Mouse (Mus musculus) gastrocnemius, postnatal 14 days (tissue): ENCODE measurements around the gene Fntb. TPM values are rescaled to one million over a fixed set of nuclear protein-coding genes. Genes with fewer than 3 reads are reported as not detected.
"Not testable (repeated sequence)": the region's sequence is repeated elsewhere in the genome, so short reads cannot be mapped to it uniquely, and the experiment has no call there.

Source experiments
- DNase-seq: peaks from one replicate; pipeline ENCODE4 v3.0.0; 2021; ENCODE audit warnings: mixed read lengths
- intact Hi-C: fragments of 180-260 bp; cut with DNase I; formaldehyde crosslinking; loops from one replicate; pipeline ENCODE4 v1.15.1; 2025; ENCODE audit warnings: low total_unique reads
- total RNA-seq, 2 experiments: library from RNA; stranded (reverse); gene quantifications; 2 replicates each; pipeline ENCODE4 v1.2.3; 2021

The Fntb gene
- total RNA-seq, 2 experiments from 2014 or later: 16.1 to 20.0 TPM

DNA sequence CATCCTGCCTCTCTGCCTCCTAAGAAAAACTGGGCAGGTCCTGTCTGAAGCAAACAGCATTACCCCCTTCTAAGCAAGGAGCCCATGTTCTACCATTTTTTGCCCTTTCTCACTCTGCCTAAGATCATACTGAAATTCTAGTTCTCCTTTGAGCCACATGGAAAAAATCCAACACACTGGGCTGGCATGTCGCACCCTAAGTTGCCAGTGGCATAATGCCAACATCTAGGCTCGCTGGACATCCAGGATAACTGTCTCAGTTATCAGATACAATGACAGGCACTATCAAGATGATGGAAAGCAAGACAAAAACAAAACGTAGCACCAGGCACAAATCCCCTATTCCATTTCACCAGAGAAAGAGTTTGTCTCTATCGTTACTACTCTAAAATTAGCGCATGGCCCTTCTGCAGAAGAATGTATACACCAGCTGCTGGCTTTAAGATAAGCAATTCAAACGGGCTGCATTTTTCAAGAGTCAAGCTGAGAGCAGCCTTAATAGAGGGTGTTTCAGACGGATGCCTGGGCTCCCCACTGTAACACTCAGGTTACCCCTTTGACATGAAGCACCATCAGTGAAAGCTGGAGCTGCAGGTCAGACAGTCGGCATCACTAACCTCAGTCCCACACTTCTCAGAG, 25.2 kb downstream of the Fntb start:
- DNase-seq: no peak
- intact Hi-C loops: no loop called here

DNA sequence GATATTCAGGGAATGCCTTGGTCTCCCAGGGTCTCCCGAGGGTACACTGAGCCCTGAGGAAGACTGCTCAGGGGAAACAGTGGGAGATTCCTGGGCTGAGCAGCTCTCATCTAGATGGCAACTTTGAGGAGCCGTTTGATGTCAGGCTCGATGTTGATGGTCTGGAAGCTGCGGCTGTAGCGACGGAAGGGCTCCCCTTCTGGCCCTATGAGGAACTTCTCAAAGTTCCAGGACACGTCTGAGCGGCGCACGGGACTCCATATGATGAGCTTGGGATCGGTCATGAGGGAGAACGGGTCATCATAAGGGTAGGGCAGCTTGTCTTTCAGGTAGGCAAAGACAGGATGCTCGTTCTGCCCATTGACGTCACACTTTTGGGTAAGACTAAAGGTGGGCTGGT, 27.2 kb downstream of the Fntb start:
- DNase-seq, intact Hi-C loops: not testable (repeated sequence)

DNA sequence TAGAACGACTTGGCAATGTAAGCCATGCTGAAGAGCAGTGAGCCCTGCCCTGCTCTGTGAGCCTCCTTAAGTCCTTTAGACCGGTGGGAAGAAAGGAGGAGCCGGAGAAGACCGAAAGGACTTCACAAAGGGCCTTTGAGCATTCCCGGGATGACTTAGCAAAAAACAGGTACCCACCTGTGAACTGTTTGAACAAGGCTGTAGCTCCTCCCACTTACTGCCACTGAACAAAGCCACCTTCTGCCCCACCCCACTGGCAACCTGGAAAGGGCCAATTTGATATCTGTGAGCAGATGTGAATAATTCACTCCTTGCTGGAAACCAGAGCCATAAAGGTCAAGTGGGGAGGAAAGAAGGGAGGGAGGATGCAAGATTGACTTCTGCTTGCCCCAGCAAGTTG, 30.0 kb downstream of the Fntb start, which contains the start of gene Gpx2:
Gene Gpx2, minus strand, starts transcription at position 205 of the 400 bp plus-strand sequence.
- intact Hi-C loops: no loop called here
- no peak for DNase-seq

- no peak for DNase-seq
- intact Hi-C loops: no loop called here
These were observed 31.6 kb downstream of the Fntb start for GRCm38 (mm10) chr12:76796938-76797539.

- no peak for DNase-seq
These were observed 32.8 kb downstream of the Fntb start for GRCm38 (mm10) chr12:76798008-76798720.

DNA sequence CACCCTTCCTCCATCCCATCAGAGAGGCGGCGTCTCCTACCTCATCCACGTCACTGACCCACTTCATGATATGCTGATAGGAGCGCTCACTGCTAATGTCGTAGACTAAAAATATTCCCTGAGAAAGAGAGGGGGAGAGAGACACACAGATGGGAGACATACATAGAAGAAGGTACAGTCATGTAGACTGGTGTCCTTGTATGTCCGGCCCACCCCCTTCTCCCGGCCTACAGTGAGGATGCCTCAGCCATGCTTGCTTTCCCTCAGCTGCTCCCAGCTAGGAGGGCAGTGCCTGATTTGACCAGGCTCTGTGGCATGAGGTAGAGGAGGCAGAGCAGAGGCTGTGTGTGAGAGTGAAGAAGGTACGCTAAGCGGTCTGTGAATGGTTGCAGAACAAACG, 37.6 kb downstream of the Fntb start:
- intact Hi-C loops: no loop called here
- DNase-seq: no peak

More at GRCm38 (mm10) chr12:76798008-76798720, 32.8 kb downstream of the Fntb start:
- intact Hi-C loops: no loop called here

DNA sequence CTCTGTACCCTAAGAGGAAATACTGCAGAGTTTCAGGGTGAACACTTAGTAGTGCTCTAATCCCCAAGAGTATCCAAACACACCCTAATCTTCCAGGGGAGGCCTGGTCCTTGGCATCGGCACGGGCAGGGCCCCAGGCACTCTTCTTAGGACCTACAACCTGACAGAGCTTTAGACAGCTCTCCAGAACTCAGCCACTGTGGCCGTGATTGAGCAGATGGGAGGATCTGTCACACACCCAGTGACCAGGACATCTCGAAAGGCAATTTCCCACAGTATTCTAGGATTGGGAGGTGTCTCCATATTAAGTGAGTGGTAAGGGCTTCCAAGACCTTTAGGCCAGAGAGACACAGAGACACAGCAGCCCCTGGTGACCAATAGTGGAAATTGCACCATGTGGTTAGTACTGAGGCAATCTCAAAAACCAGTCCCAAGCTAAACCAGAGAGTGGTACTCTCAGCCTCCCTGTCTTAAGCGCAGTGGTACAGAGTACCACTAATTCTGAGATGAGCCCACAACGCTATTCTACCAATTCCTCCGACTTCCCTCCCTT, 38.4 kb downstream of the Fntb start:
- peak; percentile 28 for DNase-seq

DNA sequence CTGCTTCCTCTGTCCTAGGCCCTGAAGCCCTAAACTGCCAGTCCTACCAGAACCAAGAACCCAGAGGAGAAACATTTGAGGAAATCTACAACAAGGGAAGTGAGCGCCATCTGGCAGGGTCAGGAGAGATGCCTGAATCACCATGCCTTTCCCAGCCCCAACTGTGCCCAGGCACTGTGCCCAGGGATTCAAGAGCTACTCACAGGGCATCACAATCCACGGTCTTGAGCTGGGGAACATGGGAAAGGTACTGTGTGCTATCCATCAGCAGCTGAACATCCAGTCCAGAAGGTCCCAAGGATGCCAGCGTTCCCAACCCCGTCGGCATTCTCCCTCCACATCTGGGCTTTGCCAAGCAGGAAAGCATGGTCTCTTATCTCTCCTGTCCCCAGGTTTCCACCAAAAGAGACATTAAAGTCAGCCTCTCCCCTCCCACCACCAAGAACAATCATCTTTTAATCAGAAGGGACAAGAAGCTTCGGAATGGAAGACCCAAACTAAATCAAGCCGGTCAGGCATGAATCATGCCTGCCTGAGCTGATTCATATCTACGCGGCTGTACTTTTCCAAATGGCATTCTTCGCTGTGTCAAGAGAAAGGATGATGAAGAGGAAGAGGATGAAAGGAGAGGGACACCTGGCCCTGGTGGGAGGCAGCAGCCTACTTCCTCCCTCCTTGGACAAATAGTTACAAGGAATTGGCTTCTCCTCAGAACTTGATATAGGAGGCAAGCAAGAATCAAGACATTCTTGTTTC, 39.8 kb downstream of the Fntb start:
- DNase-seq: no peak
- intact Hi-C loops: no loop called here

More for the DNA sequence above, 38.4 kb downstream of the Fntb start:
- intact Hi-C loops: no loop called here

DNA sequence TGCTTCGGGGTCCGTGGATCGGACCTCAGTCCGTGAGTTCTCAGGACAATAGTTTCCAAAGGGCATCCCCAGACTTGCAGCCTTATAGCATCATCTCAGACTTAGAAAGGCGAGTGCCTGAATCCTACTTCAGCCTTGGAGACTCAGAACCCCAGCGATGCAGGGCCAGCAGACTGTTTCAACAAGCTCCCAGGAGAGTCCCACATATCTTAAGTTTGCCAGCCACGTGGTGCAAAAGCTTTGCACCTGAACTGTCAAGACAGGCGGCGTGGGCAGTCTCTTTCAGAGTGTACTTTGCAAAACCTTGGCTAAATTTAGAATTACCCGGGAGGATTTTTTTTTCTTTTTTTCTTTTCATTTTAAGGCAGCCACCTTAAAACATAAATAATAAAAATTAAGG, 42.4 kb downstream of the Fntb start:
- intact Hi-C loops: no loop called here
- DNase-seq: no peak

DNA sequence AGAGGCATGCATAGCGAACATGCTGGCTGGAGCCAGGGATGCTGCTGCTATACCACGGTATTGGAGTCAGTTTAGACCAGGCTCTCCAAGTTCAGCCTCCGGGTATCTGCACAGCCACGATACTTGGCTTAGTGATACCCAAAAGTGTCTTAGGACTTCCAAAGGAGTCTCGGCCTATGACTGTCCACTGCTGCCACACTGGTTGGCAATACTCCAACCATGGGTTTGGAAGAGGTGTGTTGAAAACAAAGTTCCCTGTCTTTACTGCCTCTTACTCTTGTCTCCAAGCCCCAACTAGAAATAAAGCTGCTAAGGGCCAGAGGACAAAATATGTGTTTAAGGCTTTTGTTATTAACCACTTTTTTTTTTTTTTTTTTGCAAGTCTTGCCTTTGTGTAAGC, 45.1 kb downstream of the Fntb start:
- intact Hi-C loops: no loop called here
- no peak for DNase-seq

DNA sequence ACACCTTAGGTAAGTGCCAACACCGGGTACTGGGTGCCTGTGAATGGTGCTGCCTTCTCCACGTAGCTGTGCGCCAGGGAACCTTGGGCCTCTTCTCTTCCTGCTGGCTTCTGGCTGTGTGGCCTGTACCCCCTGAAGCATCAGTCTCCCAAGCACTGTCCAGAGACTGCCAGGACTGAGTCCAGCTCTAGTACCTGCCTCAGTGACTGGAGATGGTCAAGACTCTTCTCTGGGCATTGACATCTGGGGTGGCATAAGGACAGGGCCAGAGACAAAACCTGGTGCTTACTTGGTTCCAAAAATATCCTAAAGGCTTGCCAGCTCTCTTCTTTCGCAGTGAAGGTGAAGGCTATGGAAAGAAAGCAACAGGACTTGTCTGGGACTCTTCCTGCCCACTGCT, 45.6 kb downstream of the Fntb start:
- intact Hi-C loops: no loop called here
- DNase-seq: no peak

DNA sequence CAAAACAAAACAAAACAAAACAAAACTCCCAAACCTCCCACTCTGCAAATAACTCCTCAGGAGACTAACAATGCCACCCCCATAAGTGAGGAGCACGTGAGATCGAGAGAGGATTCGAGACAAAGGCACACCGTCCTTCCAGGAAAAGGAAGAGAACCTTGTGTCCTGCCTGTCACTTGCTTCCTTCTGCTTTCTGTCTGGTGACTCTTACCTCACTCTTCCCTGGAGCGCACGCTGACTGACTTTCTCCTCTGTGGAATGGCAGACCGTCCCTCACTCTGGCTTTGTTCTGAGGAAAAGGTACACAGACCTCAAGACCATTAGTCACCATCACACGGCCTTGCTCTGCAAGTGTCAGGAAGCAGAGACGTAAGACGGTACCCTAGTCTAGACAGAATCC, 48.2 kb downstream of the Fntb start:
- no peak for DNase-seq
- intact Hi-C loops: no loop called here

DNA sequence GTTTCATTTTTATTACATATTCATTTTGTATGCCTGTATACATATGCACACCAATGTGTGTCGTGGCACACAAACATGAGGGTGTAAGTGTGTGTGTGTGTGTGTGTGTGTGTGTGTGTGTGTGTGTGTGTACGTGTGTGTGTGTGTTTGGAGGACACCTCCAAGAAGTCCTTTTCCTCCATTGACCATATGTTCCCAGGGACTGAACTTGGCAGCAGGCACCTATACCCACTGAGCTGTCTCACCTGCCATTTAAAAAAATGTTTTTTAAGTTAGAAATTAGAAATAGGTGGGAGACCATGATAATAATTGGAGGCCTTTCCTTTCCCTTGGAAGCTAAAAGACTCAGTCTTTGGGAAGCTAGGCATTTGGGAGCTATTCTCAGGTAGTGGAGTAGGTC, 48.7 kb downstream of the Fntb start:
- intact Hi-C loops: no loop called here
- DNase-seq: no peak

DNA sequence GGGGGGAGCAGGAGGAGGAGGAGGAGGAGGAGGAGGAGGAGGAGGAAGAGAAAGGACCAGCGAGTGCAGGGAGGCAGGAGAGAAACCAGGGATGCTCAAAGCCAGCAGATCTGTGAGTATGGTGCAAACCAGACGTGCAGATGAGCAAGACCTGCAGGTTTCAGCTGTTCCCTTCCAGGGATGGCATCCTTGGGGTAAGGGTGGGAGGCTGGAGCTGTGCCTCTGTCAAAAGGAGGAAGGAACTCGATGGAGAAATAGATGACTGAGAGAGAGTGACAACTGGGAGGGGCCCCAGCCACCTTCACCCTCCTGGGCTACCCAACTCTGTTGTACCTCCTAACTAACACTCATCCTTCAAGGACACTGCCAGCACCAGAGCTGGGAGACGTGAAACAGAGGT, 51.3 kb downstream of the Fntb start:
- DNase-seq: no peak
- intact Hi-C loops: no loop called here

DNA sequence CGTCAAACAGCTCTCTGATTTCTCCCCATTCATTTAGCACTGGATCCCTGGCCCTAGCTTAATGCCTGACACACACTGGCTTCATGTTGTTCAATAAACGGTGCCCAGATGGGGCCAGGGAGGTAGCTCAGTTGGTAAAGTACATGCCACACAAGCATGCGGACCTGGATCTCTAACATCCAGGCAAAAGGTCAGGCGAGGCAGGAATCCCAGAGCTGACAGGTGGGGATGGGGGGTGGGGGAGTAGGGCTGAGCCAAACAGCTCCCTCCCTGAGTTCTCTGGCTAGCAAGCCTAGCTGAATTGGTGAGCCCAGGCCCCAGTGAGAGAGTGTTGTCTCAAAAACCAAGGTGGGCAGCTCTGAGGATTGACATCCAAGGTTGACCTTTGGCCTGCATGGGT, 51.8 kb downstream of the Fntb start:
- intact Hi-C loops: no loop called here
- no peak for DNase-seq

DNA sequence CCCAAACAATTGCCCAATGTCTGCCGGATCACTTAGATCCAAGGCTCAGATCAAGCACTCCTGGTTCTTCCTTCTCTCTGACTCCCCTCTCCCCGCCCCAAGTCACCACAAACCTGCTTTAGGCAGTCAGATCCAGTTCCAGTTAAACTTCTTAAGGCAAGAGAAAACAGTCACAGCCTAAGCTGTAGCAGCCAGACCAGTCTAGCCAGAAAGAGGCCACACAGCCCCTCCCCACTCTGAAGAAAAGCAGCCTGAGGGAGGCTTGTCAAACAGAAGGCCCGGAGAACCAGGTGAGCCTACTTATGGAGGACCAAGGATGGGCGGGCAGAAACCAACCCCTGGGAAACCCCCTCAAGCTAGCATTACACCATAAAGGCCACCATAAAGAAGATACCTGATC, 52.7 kb downstream of the Fntb start:
- intact Hi-C loops: no loop called here
- DNase-seq: no peak

GRCm38 (mm10) chr12:76818908-76819307, 53.5 kb downstream of the Fntb start:
- intact Hi-C loops: no loop called here
- DNase-seq: no peak

- intact Hi-C loops: no loop called here
- DNase-seq: no peak
These were observed 54.4 kb downstream of the Fntb start for GRCm38 (mm10) chr12:76819816-76820215.

DNA sequence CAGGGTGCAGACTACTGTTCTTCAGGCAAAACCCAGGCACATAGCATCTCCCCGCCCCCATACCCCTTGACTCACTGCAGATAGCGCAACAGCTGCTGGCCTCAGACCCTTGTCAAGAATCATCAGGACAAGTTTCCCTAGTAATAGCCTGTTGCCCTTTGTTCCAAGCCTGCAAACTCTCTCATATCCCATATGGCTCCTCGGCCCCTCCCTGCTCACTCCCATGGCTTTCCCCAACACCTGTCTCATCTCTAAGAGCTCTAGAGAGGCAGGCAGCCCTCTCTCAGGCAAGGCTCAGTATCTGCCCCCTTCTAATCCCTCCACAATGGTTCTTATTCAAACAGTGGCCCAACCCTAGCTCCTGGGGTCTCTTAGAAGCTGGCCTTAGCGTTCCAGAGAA, 55.2 kb downstream of the Fntb start:
- DNase-seq: no peak
- intact Hi-C loops: no loop called here
